Mouse (Mus musculus): Measurements from ENCODE around the gene Tac2. TPM values are rescaled to one million over a fixed set of nuclear protein-coding genes. Genes with fewer than 3 reads are reported as not detected.

The Tac2 gene
- polyA plus RNA-seq, 1 experiment from 2014 or later, result not detected

Other genes starting within 250 kb of the Tac2 start
- 1.4 and 2.4 TPM in 2 replicates for gene Stac3, start 222.8 kb upstream of the Tac2 start, polyA plus RNA-seq (2015; fragmentation: Nextera tagmentation; extraction: Ambion mirVana)
- gene Ndufa4l2, start 209.5 kb upstream of the Tac2 start, polyA plus RNA-seq (2015; fragmentation: Nextera tagmentation; extraction: Ambion mirVana), result 22.1 and 23.1 TPM in 2 replicates
- gene Shmt2, start 202.0 kb upstream of the Tac2 start, polyA plus RNA-seq (2015; fragmentation: Nextera tagmentation; extraction: Ambion mirVana), result 49.4 and 50.7 TPM in 2 replicates
- gene Nxph4, start 189.9 kb upstream of the Tac2 start, polyA plus RNA-seq (2015; fragmentation: Nextera tagmentation; extraction: Ambion mirVana), result 93.7 and 114 TPM in 2 replicates
- 117 and 119 TPM in 2 replicates for gene Lrp1, start 103.3 kb upstream of the Tac2 start, polyA plus RNA-seq (2015; fragmentation: Nextera tagmentation; extraction: Ambion mirVana)
- gene Stat6, start 81.5 kb upstream of the Tac2 start, polyA plus RNA-seq (2015; fragmentation: Nextera tagmentation; extraction: Ambion mirVana), result 5.8 and 5.9 TPM in 2 replicates
- gene Nemp1, start 57.6 kb upstream of the Tac2 start, polyA plus RNA-seq (2015; fragmentation: Nextera tagmentation; extraction: Ambion mirVana), result 3.3 and 3.7 TPM in 2 replicates
- 1.9 and 2.6 TPM in 2 replicates for gene Nab2, start 55.9 kb upstream of the Tac2 start, polyA plus RNA-seq (2015; fragmentation: Nextera tagmentation; extraction: Ambion mirVana)
- gene Myo1a, start 19.3 kb upstream of the Tac2 start, polyA plus RNA-seq (2015; fragmentation: Nextera tagmentation; extraction: Ambion mirVana), result 0.25 and 0.46 TPM in 2 replicates
- 4.0 and 4.2 TPM in 2 replicates for gene Zbtb39, start 15.1 kb downstream of the Tac2 start, polyA plus RNA-seq (2015; fragmentation: Nextera tagmentation; extraction: Ambion mirVana)
- 1.2 and 1.8 TPM in 2 replicates for gene Gpr182, start 27.3 kb downstream of the Tac2 start, polyA plus RNA-seq (2015; fragmentation: Nextera tagmentation; extraction: Ambion mirVana)
- gene Rdh1, start 35.2 kb downstream of the Tac2 start, polyA plus RNA-seq (2015; fragmentation: Nextera tagmentation; extraction: Ambion mirVana), result not detected in 2 replicates
- gene Rdh16f1, start 35.3 kb downstream of the Tac2 start, polyA plus RNA-seq (2015; fragmentation: Nextera tagmentation; extraction: Ambion mirVana), result not detected in 2 replicates
- gene Rdh9, start 51.9 kb downstream of the Tac2 start, polyA plus RNA-seq (2015; fragmentation: Nextera tagmentation; extraction: Ambion mirVana), result 0.12 and 0.31 TPM in 2 replicates
- not detected in 2 replicates for gene Rdh16, start 76.7 kb downstream of the Tac2 start, polyA plus RNA-seq (2015; fragmentation: Nextera tagmentation; extraction: Ambion mirVana)
- not detected in 2 replicates for gene Rdh19, start 125.5 kb downstream of the Tac2 start, polyA plus RNA-seq (2015; fragmentation: Nextera tagmentation; extraction: Ambion mirVana)
- not detected in 2 replicates for gene Rdh16f2, start 142.0 kb downstream of the Tac2 start, polyA plus RNA-seq (2015; fragmentation: Nextera tagmentation; extraction: Ambion mirVana)
- gene Rdh7, start 164.3 kb downstream of the Tac2 start, polyA plus RNA-seq (2015; fragmentation: Nextera tagmentation; extraction: Ambion mirVana), result not detected in 2 replicates
- not detected in 2 replicates for gene Sdr9c7, start 174.0 kb downstream of the Tac2 start, polyA plus RNA-seq (2015; fragmentation: Nextera tagmentation; extraction: Ambion mirVana)

Measured in midbrain, embryonic 15.5 days (tissue).